Mouse (Mus musculus) brown adipose tissue, adult 24 weeks (tissue): Measurements from ENCODE around the gene Kcnv2. TPM values are rescaled to one million over a fixed set of nuclear protein-coding genes. Genes with fewer than 3 reads are reported as not detected.

Experiments
- H3K27ac ChIP-seq: fragments of 200-500 bp; replicated peaks from 2 replicates; pipeline ENCODE4 v1.5.1; 2012; ENCODE audit warnings: low read depth, mild to moderate bottlenecking, low read length
- H3K4me1 ChIP-seq: fragments of 200-500 bp; 2 replicates; pipeline ENCODE4 v1.6.1; 2012; ENCODE audit warnings: low read length, mixed read lengths; ENCODE audit not compliant: control insufficient read depth, insufficient read depth, insufficient read length
- H3K4me3 ChIP-seq: fragments of 200-500 bp; 2 replicates; pipeline ENCODE4 v1.5.1; 2012; ENCODE audit warnings: low read depth, mild to moderate bottlenecking, low read length, moderate library complexity; ENCODE audit not compliant: insufficient read depth
- polyA plus RNA-seq: library from polyadenylated mRNA; stranded (reverse); fragments of >200 nt; gene quantifications from 2 replicates; pipeline ENCODE4 v1.2.4, GENCODE M21; 2012; ENCODE audit not compliant: missing spikeins, insufficient read depth, insufficient read length

The Kcnv2 gene
- not detected in 2 replicates for polyA plus RNA-seq

DNA sequence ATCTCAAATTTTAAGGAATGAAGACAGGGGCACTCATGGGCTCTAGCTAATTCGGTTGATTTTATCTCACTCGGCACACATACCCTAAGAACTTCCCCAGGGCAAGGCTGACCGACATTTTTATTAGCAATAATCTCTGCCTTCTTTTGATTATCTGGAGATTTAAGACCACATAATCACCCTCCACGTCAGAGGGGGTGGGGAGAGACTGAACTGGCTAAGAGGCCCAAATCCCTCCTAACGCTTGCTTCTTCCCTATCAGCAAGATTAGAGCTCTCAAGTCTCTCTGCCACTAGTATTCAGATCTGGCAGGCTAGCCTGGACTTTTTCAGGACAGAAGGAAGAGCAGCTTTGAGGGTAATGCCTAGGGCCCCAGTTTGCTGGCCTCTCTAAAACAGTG, at the start of gene Kcnv2:
Gene Kcnv2 (plus strand): TSS at position 308 of the 400 bp plus-strand sequence.
- no peaks in the 10 kb centered on the region for H3K4me1 ChIP-seq
- no peak within 1 kb of the TSS for H3K4me3 ChIP-seq
- H3K27ac ChIP-seq = no peak within 1 kb of the TSS

DNA sequence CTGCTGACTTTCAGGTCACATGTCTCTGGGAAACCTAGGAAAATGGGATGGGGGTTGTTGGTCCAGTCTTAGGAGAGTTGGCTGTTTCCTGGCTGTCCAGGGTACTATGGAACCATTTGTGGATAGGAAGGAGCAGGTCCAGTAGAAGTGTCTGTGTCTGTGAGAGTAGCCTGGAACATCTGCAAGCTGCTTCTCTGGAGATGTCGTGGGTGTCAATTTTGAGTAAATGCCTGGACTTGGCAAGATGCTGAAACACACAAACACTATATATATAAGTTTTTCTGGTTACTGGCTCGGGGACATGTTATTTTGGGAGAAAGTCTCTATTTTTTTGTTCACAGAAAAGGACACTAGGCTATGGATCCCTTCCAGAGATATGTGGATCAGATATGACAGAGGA, 49.0 kb upstream of the Kcnv2 start:
- H3K4me1 ChIP-seq = no peaks in the 10 kb centered on the region
- no peak overlapping the region for H3K27ac ChIP-seq
- no peak overlapping the region for H3K4me3 ChIP-seq

DNA sequence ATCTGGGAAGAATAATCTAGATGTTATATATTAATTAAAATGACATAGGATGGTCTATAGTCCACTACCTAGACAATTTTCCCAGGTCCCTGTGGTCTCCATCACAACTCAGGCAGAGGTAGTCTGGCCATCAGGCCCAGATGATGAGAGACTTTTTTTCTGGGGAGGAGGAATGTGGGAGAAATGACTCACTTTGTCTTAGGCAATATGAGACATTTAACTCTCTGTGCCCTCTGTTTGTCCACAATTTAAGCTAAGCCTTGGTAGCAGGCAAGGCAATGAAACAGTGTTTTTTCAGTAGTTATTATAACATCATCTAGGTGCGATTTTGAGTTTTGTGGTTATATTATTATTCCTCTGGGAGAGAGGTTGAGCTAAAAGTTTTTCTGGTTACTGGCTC, 48.0 kb upstream of the Kcnv2 start:
- no peak overlapping the region for H3K4me3 ChIP-seq

DNA sequence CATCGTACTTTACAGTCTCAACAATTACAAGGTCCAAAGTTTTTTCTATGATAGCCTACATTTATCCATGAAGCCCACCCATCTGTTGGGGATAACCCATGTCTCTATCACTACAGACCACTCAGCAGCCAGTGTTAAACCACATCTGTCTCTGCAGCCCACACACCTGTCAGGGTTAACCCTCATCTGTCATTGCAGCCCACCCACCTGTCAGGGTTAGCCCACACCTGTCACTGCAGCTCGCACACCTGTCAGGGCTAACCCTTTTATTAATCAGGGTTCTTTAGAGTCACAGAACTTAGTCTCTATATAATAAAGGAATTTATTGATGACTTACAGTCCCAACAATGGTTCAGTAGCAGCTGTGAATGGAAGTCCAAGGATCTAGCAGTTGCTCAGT, 43.2 kb upstream of the Kcnv2 start:
- Histone ChIP-seq H3K4me1 (no peaks in the 10 kb centered on the region), H3K4me3 (no peak overlapping the region), H3K27ac (no peak overlapping the region)

More for the DNA sequence above, 48.0 kb upstream of the Kcnv2 start:
- H3K4me1 ChIP-seq = no peaks in the 10 kb centered on the region
- H3K27ac ChIP-seq = no peak overlapping the region

DNA sequence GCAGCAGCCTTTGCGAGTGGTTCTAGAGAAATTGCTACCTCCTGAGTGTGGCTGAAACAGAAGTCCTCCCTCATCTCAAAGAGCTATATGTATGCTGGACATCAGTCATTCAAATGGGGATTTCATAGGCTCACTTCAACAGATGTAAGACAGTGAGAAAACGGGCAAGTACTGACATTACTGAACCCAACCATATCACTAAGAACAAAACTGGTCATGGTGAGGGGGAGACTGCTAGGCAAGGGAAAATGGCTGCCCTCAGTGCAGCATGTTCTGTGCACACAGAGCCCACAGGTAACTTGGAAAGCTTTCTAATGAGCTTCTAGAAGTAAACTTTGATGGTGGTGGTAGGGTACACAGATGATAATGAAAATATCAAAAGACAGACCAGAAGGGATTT, 12.3 kb upstream of the Kcnv2 start:
- H3K4me1 ChIP-seq = peaks cover 8% of the 10 kb centered on the region; the same call in 1 of the 2 replicates
- H3K27ac ChIP-seq = no peak overlapping the region
- H3K4me3 ChIP-seq = no peak overlapping the region

DNA sequence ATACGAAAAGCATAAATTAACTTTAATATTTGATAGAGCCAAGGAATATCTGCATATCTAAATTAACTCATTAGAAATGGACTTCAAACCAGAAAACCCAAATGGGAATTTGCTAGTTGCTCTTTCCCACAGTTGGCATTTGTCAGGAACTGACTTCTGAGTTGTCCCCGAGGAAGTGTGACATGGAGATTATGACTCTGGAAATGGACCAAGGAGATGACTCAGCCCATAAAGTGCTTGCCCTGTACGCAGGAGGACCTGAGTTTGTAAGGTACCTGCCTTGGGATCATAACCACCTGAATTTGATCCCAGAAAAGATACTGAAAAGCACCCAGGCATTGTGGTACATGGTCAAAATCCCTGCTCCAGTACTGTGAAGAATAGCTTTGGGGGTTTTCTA, 11.1 kb upstream of the Kcnv2 start:
- H3K4me3 ChIP-seq = no peak overlapping the region
- H3K27ac ChIP-seq = peak overlapping the region; percentile 81
- peaks cover 8% of the 10 kb centered on the region; the same call in 1 of the 2 replicates for H3K4me1 ChIP-seq

DNA sequence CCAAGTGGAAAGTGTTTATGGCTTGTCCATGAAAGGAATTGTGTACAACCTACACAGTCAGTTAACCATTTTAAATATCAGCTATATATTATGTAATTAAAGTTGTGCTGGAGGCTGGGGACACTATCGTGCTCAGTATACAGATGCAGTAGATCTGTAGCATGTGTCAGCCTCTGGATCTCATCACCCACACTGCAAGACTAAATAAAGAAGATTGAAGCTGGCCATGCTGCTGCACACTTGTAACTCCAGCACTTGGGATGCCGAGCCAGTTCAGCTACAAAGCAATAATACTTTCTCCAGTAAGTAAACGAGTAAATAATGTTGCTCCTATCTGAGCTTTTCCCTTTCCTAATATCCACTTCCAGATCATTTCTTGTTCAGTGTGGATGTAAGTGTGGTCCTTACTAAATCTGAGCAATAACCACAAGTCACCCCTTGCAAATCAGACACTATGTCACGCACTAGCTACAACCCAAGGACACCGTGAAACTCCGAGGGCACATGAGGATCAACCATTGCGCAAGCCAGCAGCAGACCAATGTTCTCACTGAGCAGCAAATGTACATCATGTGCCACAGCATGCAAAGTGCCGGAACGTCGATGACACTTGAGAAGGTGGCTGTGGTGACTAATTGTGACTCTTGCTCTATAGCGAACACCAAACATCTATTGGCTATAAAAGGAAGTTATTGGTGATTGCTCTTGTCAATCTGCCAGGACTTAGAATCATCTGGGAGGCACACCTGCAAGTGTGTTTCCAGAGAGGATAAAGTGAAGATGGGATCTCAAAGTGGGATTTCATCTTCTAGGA, 9.9 kb upstream of the Kcnv2 start:
- peaks cover 8% of the 10 kb centered on the region; the same call in 1 of the 2 replicates for H3K4me1 ChIP-seq
- no peak overlapping the region for H3K4me3 ChIP-seq
- 0 out of 2 replicates have a peak overlapping the region, but pooled peaks have one; percentile 81 for H3K27ac ChIP-seq

DNA sequence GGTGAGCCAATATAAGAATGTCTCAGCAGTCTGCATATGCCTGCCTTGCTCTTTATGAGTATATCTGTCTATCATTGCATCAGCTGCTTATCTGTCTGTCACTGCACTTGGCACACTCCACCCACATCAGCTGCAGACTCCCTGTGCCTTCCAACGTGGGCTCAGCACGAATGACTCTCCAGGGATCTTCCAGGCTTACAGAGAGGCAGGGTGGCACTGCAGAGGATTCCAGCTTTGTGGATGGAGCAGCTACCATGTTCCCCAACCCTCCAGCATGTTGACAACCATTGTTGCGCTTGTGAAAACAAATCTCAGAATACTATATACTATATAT, 9.3 kb upstream of the Kcnv2 start:
- H3K4me3 ChIP-seq = no peak overlapping the region
- H3K27ac ChIP-seq = no peak overlapping the region
- H3K4me1 ChIP-seq = peaks cover 8% of the 10 kb centered on the region; the same call in 1 of the 2 replicates

DNA sequence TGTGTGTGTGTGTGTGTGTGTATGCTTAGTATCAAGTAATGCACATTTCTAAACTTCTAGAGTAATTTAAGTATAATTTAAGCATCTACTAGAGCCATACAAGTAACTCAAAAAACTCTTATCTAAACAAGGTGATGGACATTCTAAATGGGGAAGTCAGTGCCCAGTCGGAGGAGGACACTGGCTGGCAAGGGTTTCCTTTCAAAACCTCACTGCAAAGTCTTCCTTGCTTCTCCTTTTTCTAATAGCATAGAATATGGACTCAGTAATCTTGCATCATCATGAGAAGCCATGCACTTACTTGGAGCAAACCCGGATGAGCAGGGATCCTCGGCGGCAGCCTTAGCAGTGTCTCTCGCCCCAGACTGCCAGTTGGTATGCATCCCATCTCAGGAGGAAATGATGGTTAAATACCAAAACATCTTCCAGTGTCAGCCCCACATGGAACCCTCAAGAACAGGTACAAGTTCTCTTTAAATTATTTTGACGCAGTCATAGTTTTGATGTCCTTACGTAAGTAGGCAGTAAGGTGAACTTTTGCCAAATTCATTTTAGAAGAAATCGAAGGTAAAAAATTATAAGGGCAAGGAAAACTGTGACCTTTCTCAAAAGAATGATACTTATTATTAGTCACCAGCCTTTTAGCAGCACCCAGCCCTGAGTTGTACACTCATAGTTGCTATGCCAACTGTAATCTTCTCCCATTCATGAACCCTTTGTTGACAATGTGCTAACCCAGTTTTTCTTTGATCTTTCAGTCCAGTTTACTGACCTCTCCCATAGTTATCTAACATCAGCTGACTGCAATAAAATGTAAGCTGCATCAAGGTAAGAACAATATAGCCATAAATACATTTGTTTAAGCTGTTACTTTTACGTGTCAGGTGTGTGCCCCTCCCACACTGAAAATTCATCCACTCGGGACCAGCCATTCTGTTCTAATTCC, 5.8 kb upstream of the Kcnv2 start:
- Histone ChIP-seq H3K4me3 (no peak overlapping the region), H3K27ac (no peak overlapping the region), H3K4me1 (peaks cover 2% of the 10 kb centered on the region; the same call in 1 of the 2 replicates)

DNA sequence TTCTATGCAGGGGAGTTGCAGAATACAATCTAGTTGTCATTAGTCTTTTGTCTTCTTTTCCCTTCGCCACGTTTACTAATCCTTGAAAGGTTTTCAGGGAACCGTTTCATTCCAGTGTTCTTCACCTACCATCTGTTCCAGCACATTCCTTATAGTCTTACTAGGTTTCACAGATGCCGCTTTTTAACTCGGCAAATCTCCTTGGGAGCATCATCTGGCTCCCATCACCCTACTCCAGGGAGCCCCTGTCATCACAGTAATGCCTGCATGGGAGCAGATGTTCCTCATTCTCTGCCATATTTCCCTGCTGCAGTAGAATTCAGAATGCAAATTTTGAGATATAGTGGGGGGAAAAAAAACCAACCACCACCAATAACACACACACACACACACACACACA, 5.1 kb upstream of the Kcnv2 start:
- no peak overlapping the region for H3K4me3 ChIP-seq
- H3K27ac ChIP-seq = no peak overlapping the region

DNA sequence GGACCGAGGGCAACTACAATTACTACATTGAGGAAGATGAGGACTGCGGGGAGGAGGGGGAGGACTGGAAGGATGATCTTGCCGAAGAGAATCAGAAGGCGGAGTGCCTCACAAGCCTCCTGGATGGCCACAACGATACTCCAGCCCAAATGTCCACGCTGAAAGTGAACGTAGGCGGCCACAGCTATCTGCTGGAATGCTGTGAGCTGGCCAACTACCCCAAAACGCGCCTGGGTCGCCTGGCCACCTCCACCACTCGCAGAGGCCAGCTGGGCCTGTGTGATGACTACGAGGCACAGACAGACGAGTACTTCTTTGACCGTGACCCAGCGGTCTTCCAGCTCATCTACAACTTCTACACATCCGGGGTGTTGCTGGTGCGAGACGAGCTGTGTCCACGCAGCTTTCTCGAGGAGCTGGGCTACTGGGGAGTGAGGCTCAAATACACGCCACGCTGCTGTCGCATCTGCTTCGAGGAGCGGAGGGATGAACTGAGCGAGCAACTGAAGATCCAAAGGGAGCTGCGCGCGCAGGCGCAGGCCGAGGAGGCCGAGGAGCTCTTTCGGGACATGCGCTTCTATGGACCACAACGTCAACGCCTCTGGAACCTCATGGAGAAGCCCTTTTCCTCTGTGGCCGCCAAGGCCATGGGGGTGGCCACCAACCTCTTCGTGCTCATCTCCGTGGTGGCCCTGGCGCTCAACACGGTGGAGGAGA, 681 bp downstream of the Kcnv2 start:
- Histone ChIP-seq H3K27ac (no peak overlapping the region), H3K4me1 (no peaks in the 10 kb centered on the region), H3K4me3 (no peak overlapping the region)

More for the DNA sequence above, 5.1 kb upstream of the Kcnv2 start:
- no peaks in the 10 kb centered on the region; the same call in 1 of the 2 replicates for H3K4me1 ChIP-seq

DNA sequence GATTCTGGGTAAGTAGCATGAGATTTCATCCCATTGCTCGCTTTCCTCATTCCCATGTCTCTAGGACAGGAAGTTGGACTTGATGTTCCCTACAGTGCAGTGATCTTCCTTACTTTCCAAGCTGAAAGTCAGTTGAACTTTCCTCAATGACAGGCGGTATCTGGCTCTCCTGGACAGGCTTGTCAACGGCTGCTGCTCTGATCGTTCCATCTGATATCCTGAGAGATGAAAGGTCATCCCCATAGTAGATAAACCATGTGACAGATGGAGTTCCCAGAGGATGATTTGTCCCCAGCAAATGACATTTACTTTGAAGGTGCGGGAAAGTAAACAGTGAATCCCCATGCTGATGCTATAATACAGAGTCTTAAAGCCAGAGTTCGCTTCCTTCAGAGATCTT, 3.2 kb downstream of the Kcnv2 start:
- no peak overlapping the region for H3K27ac ChIP-seq
- no peaks in the 10 kb centered on the region for H3K4me1 ChIP-seq
- no peak overlapping the region for H3K4me3 ChIP-seq

DNA sequence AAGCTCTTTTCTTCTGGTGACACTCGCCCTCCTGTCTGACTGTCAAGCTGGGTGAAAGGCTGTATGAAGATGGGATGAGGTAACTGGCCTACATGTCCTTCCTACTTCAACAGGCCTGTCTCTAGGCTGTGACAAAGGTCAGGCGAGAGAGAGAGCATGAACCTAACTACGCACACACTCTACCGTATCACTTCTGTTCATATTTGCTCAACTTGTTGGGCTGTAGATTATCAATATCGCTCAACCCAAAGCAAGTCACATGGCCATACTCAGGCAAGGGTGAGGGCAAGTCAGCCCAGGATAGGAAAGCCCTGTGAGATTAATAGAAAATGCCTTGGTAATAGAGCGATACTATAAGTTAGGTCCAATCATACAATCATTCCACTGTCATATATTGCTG, 5.2 kb downstream of the Kcnv2 start:
- H3K27ac ChIP-seq = no peak overlapping the region
- no peak overlapping the region for H3K4me3 ChIP-seq
- no peaks in the 10 kb centered on the region for H3K4me1 ChIP-seq

DNA sequence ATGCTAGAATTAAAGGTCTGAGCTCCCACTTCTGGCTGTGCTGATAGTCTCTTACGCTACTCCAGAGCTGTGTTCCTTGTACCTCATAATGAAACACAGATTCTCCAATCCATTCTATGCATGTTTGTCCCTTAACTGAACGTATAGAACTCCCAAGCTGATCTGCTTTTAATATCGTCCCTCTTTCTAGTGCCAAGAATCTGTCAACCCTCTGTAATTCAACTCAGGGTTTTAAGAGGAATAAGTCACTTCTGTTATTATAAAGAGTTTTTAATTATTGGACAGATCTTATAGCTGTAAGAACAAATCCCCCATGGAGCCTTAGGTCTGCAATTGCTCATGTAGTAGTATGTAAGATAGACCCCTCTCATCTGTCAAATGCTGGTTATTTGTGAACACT, 5.8 kb downstream of the Kcnv2 start:
- no peak overlapping the region for H3K27ac ChIP-seq
- no peaks in the 10 kb centered on the region for H3K4me1 ChIP-seq
- no peak overlapping the region for H3K4me3 ChIP-seq

DNA sequence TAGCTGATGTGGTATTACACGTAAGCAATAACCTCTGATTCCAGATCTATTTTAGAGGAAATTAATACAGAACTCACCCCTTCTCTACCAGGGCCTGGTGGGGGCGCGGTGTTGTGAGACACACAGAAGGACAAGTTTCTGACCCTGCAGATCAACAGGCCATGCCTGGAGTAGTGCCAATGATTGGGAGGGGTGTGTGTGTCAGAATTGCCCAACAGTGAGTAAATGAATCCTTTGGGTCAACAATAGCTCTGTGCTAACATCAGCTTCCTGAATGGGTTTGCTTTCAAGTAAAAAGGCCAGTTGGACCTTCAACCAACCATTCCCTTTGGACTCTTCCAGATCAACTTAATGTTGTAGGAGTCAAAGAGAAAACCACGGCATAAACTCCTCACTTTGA, 6.3 kb downstream of the Kcnv2 start:
- H3K27ac ChIP-seq = no peak overlapping the region
- H3K4me3 ChIP-seq = no peak overlapping the region
- no peaks in the 10 kb centered on the region for H3K4me1 ChIP-seq
